Mouse (Mus musculus) lung, embryonic 15.5 days (tissue): ENCODE measurements around the gene 1810062G17Rik. TPM values are rescaled to one million over a fixed set of nuclear protein-coding genes. Genes with fewer than 3 reads are reported as not detected.
A peak's percentile ranks its signal among the peaks of the same experiment; 100 is the strongest.

Source experiments
- ATAC-seq: fragments of 200-750 bp; cut with Nextera tagmentation; 2 replicates; pipeline ENCODE4 v1.8.0; 2017; ENCODE audit warnings: moderate number of reproducible peaks, borderline replicate concordance; ENCODE audit not compliant: low FRiP score, low TSS enrichment; ENCODE audit errors: extremely low read depth
- H3K27ac ChIP-seq: fragments of 300-500 bp; sonication (generic); 2 replicates; pipeline ENCODE4 v1.5.1; 2015; ENCODE audit warnings: moderate library complexity, mild to moderate bottlenecking, inconsistent platforms
- H3K27me3 ChIP-seq: fragments of 300-500 bp; sonication (generic); 2 replicates; pipeline ENCODE4 v1.6.1; 2015; ENCODE audit warnings: inconsistent platforms
- H3K36me3 ChIP-seq: fragments of 300-500 bp; sonication (generic); 2 replicates; pipeline ENCODE4 v1.6.1; 2015; ENCODE audit warnings: inconsistent platforms
- H3K4me1 ChIP-seq: fragments of 300-500 bp; sonication (generic); 2 replicates; pipeline ENCODE4 v1.6.1; 2015; ENCODE audit warnings: inconsistent platforms
- H3K4me2 ChIP-seq: fragments of 300-500 bp; sonication (generic); 2 replicates; pipeline ENCODE4 v1.6.1; 2015; ENCODE audit warnings: inconsistent platforms, mild to moderate bottlenecking, moderate library complexity
- H3K4me3 ChIP-seq: fragments of 300-500 bp; sonication (generic); 2 replicates; pipeline ENCODE4 v1.5.1; 2015; ENCODE audit warnings: mild to moderate bottlenecking, inconsistent platforms
- H3K9ac ChIP-seq: fragments of 300-500 bp; sonication (generic); 2 replicates; pipeline ENCODE4 v1.6.1; 2015; ENCODE audit warnings: inconsistent platforms
- H3K9me3 ChIP-seq: fragments of 300-500 bp; sonication (generic); 2 replicates; pipeline ENCODE4 v1.6.1; 2016; ENCODE audit warnings: inconsistent platforms
- WGBS: fragments of 180-500 bp; shearing (Covaris S2); methylation state at CpG from one replicate; pipeline ENCODE4 v1.1.7; 2015; 5-methylcytosine and 5-hydroxymethylcytosine counted together
- polyA plus RNA-seq: library from polyadenylated mRNA; unstranded; fragments of >200 nt; fragmentation: Nextera tagmentation; extraction: Ambion mirVana; gene quantifications from 2 replicates; pipeline ENCODE4 v1.2.1, GENCODE M21; 2015

1810062G17Rik gene
- polyA plus RNA-seq, 1 experiment from 2014 or later: 2.6 TPM

GRCm38 (mm10) chr3:36480486-36480885, 4.7 kb downstream of the 1810062G17Rik start:
- 58% methylated on average over 2 of the region's 2 CpGs for WGBS
- ATAC-seq: no peak

GRCm38 (mm10) chr3:36481776-36482193, 6.0 kb downstream of the 1810062G17Rik start:
- Histone ChIP-seq H3K9ac (no peak overlapping the region), H3K27me3 (no peaks in the 10 kb centered on the region), H3K4me2 (peak overlapping the region; percentile 26; the same call in 1 of the 2 replicates), H3K27ac (peak overlapping the region; percentile 89), H3K9me3 (no peaks in the 10 kb centered on the region), H3K4me3 (no peak overlapping the region), H3K4me1 (peaks cover 23% of the 10 kb centered on the region), H3K36me3 (no peaks in the 10 kb centered on the region)
- 10% methylated on average over 11 of the region's 11 CpGs for WGBS
- peak; percentile 81 for ATAC-seq

More at GRCm38 (mm10) chr3:36480486-36480885, 4.7 kb downstream of the 1810062G17Rik start:
- Histone ChIP-seq H3K9ac (no peak overlapping the region), H3K4me3 (no peak overlapping the region), H3K4me2 (no peak overlapping the region), H3K4me1 (peaks cover 24% of the 10 kb centered on the region), H3K27ac (no peak overlapping the region), H3K36me3 (no peaks in the 10 kb centered on the region), H3K9me3 (no peaks in the 10 kb centered on the region), H3K27me3 (no peaks in the 10 kb centered on the region)

GRCm38 (mm10) chr3:36482940-36483339, 7.2 kb downstream of the 1810062G17Rik start:
- 7% methylated on average over 9 of the region's 9 CpGs for WGBS
- ATAC-seq: peak; percentile 45; the same call in 1 of the 2 replicates
- Histone ChIP-seq H3K4me2 (peak overlapping the region; percentile 39), H3K9me3 (no peaks in the 10 kb centered on the region), H3K9ac (no peak overlapping the region), H3K4me1 (peaks cover 18% of the 10 kb centered on the region), H3K4me3 (no peak overlapping the region), H3K36me3 (no peaks in the 10 kb centered on the region), H3K27me3 (no peaks in the 10 kb centered on the region), H3K27ac (peak overlapping the region; percentile 38; the same call in 1 of the 2 replicates)

GRCm38 (mm10) chr3:36484292-36484691, 8.6 kb downstream of the 1810062G17Rik start:
- Histone ChIP-seq H3K9ac (no peak overlapping the region), H3K4me1 (peaks cover 18% of the 10 kb centered on the region), H3K27ac (no peak overlapping the region), H3K4me2 (no peak overlapping the region), H3K9me3 (no peaks in the 10 kb centered on the region), H3K4me3 (no peak overlapping the region), H3K36me3 (no peaks in the 10 kb centered on the region), H3K27me3 (no peaks in the 10 kb centered on the region)
- no peak for ATAC-seq
- 89% methylated on average over 4 of the region's 4 CpGs for WGBS

DNA sequence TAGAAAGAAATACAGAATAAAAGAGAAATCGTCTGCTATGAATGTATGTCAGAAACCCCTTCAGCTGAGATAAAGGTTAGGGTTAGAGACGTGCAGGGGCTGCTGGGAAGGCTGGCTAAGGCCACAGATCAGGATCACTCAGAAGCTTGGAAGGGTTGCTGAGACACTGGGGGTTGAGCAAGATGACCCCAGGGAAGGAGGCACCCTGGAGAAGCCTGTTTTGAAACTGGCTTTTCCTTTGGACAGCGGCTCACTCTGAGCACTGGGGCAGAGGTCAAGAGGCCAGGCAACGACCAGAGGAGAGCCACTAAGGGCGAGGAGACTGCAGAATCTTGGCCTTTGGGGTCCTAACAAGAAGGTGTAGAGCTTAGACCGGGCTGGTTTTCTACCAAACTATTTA, 10.4 kb downstream of the 1810062G17Rik start:
- no peaks in the 10 kb centered on the region for H3K9me3 ChIP-seq
- H3K4me3 ChIP-seq: no peak overlapping the region
- no peaks in the 10 kb centered on the region for H3K27me3 ChIP-seq
- H3K4me1 ChIP-seq: peaks cover 18% of the 10 kb centered on the region
- no peak overlapping the region for H3K9ac ChIP-seq
- no peak for ATAC-seq
- no peaks in the 10 kb centered on the region for H3K36me3 ChIP-seq
- H3K27ac ChIP-seq: no peak overlapping the region
- 39% methylated on average over 6 of the region's 6 CpGs for WGBS
- no peak overlapping the region for H3K4me2 ChIP-seq

GRCm38 (mm10) chr3:36486881-36487280, 11.1 kb downstream of the 1810062G17Rik start:
- Histone ChIP-seq H3K27me3 (no peaks in the 10 kb centered on the region), H3K4me3 (no peak overlapping the region), H3K27ac (no peak overlapping the region), H3K9ac (no peak overlapping the region), H3K4me1 (peaks cover 13% of the 10 kb centered on the region), H3K9me3 (no peaks in the 10 kb centered on the region), H3K36me3 (no peaks in the 10 kb centered on the region), H3K4me2 (no peak overlapping the region)
- 81% methylated on average over 6 of the region's 6 CpGs for WGBS
- ATAC-seq: no peak

DNA sequence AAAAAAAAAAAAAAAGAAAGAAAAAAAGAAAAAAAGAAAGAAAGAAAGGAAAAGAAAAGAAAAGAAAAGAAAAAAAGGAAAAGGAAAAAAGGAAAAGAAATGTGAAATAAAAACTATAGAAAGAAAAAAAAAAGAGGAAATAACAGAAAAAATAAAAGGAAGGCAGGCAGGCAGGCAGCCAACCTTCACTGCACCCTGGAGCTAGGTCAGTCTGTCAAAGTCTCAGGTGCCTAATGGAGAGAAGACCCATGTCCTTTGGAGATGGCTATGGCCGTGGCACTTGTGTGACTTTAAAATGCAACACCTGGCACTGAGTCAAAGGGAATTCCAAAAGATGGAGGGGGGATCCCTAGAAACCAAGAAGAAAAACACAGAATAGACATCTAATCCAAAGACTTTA, 12.6 kb downstream of the 1810062G17Rik start:
- no peaks in the 10 kb centered on the region for H3K9me3 ChIP-seq
- no peak overlapping the region for H3K4me3 ChIP-seq
- no peak for ATAC-seq
- WGBS: 41% methylated on average over 1 of the region's 1 CpGs
- no peaks in the 10 kb centered on the region for H3K27me3 ChIP-seq
- H3K27ac ChIP-seq: no peak overlapping the region
- no peak overlapping the region for H3K4me2 ChIP-seq
- H3K4me1 ChIP-seq: peaks cover under 1% of the 10 kb centered on the region
- H3K36me3 ChIP-seq: no peaks in the 10 kb centered on the region
- H3K9ac ChIP-seq: no peak overlapping the region

GRCm38 (mm10) chr3:36488899-36489589, 13.3 kb downstream of the 1810062G17Rik start:
- Histone ChIP-seq H3K36me3 (no peaks in the 10 kb centered on the region), H3K9me3 (no peaks in the 10 kb centered on the region), H3K4me3 (no peak overlapping the region), H3K27me3 (no peaks in the 10 kb centered on the region), H3K4me2 (no peak overlapping the region), H3K9ac (no peak overlapping the region), H3K4me1 (no peaks in the 10 kb centered on the region), H3K27ac (no peak overlapping the region)
- WGBS: 77% methylated on average over 6 of the region's 6 CpGs
- no peak for ATAC-seq

- H3K27me3 ChIP-seq: no peaks in the 10 kb centered on the region
- H3K4me2 ChIP-seq: no peak overlapping the region
- ATAC-seq: no peak
- no peak overlapping the region for H3K9ac ChIP-seq
- no peaks in the 10 kb centered on the region for H3K36me3 ChIP-seq
- H3K4me1 ChIP-seq: no peaks in the 10 kb centered on the region
- WGBS: 93% methylated on average over 1 of the region's 1 CpGs
- H3K9me3 ChIP-seq: no peaks in the 10 kb centered on the region
- no peak overlapping the region for H3K4me3 ChIP-seq
- no peak overlapping the region for H3K27ac ChIP-seq
These were observed 13.8 kb downstream of the 1810062G17Rik start for GRCm38 (mm10) chr3:36489590-36489910.

DNA sequence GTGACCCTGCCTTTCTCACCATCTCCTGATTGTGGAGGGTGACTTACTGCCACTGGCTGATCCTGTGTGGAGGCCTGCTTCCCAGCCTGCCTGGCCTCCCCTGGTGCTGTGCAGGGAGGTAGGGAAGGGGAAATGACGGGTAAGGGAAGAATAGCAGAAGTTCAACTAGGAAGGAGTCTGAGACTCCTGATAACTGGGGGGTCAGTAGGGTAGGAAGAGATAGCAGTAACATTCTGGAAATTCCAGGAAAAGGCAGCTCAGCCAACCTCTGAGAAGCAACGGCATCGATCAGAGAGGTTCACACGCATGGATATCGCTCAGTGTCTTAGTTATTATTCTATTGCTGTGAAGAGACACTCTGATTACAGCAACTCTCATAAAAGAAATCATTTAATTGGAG, 15.8 kb downstream of the 1810062G17Rik start:
- Histone ChIP-seq H3K36me3 (no peaks in the 10 kb centered on the region), H3K27me3 (no peaks in the 10 kb centered on the region), H3K4me2 (no peak overlapping the region), H3K4me3 (no peak overlapping the region), H3K9ac (no peak overlapping the region), H3K27ac (no peak overlapping the region), H3K9me3 (no peaks in the 10 kb centered on the region), H3K4me1 (peaks cover 4% of the 10 kb centered on the region)
- ATAC-seq: no peak
- WGBS: 79% methylated on average over 5 of the region's 5 CpGs

DNA sequence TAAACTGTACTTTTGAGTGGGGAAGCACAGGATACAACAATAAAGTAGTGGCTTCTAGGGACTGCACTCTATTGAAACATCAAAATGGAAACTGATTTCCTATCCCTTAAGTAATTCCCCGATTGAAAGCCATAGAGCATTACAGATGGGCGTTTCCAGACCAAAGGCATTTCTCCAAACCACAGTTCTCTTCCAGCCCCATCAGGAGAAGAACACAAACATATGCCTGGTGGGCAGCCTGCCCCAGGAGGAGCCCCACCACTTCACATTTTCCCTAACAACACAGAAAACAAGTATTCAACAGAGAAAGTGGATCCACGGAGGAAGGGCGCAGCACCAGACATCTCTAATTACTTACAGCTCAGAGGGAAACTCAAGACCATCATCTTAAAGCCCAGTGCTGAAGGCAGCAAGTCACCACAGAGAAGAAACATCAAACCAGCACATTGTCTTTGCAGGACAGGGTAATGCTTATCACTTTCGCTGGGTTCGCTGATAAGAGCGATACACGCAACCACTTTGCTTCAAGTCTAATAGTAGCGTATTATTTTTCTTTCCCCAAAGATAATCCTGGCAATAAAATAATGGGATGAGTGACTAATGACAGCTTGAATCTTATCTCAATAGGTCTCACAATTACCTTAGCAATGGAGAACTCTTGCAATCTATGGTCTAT, 17.1 kb downstream of the 1810062G17Rik start:
- Histone ChIP-seq H3K27me3 (no peaks in the 10 kb centered on the region), H3K9ac (no peak overlapping the region), H3K4me3 (no peak overlapping the region), H3K4me2 (no peak overlapping the region), H3K36me3 (no peaks in the 10 kb centered on the region), H3K9me3 (no peaks in the 10 kb centered on the region), H3K4me1 (peaks cover 7% of the 10 kb centered on the region), H3K27ac (no peak overlapping the region)
- ATAC-seq: no peak
- 72% methylated on average over 9 of the region's 9 CpGs for WGBS

DNA sequence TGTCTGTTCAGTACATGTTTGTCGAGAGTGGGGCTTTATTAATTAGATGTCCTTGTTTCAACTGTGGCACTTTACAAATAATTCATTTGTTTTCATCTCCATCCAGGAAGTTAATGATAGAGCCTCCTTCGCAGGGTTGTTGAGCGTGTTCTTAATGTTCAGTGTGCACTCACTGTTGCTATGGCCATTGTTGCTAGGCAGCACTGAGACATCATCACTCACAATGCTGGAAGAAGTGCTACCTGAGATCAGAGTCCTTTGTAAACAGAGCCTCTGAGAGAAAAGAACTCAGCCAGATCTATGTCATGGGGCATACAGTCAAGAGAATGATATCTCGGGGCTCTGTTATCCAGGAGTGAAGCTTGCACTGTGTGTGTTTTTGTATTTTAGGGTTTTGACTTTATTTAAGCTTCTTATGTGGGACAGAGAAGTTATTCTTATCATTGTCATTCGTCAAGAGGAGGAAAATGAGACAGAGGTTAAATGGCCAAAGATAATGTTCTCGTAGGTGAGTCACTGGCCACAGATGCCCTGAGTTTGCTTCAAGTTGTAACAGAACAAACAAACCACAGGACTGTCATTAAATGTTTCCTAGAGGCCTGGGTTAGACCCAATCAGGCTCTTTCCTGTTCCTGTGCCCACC, 18.0 kb downstream of the 1810062G17Rik start:
- 29% methylated on average over 6 of the region's 6 CpGs for WGBS
- peaks cover 7% of the 10 kb centered on the region for H3K4me1 ChIP-seq
- no peak overlapping the region for H3K27ac ChIP-seq
- ATAC-seq: no peak
- H3K27me3 ChIP-seq: no peaks in the 10 kb centered on the region
- no peaks in the 10 kb centered on the region for H3K36me3 ChIP-seq
- H3K9me3 ChIP-seq: no peaks in the 10 kb centered on the region
- no peak overlapping the region for H3K9ac ChIP-seq
- no peak overlapping the region for H3K4me3 ChIP-seq
- H3K4me2 ChIP-seq: no peak overlapping the region
